Mouse (Mus musculus): ENCODE measurements around the gene Bcar3. TPM values are rescaled to one million over a fixed set of nuclear protein-coding genes. Genes with fewer than 3 reads are reported as not detected.

The Bcar3 gene
- polyA plus RNA-seq, 1 experiment from 2014 or later: 14.9 TPM

DNA sequence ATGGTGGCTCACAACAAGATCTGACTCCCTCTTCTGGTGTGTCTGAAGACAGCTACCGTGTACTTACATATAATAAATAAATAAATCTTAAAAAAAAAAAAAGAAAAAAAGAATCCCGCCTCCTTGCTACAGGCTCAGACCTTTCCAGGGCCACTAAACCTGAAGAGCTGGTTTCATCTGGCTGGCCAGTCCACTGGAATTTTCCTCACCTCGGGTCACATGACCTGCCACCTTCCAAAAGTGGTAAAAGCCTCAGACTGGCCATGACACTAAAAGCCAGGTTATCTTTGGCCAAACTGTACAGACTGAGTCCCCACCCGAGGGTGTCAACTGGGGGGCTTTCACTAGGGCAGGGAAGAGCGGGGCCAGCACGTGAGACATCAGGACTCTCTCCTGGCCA lies 29.9 kb downstream of the Bcar3 start:
- Histone ChIP-seq H3K4me3 (ENCODE audit: low read depth, low read length) (no peak overlapping the region), H3K4me2 (ENCODE audit: low read depth) (no peak overlapping the region), H3K9me3 (ENCODE audit: control insufficient read depth, low read length) (no peaks in the 10 kb centered on the region), H3K27ac (ENCODE audit: low read depth, low read length) (no peak overlapping the region), H3K36me3 (ENCODE audit: control insufficient read depth, insufficient read depth, low read length) (no peaks in the 10 kb centered on the region), H3K4me1 (ENCODE audit: control insufficient read depth, insufficient read depth, low read length) (no peaks in the 10 kb centered on the region), H3K9ac (ENCODE audit: low read length) (no peak overlapping the region), H3K27me3 (ENCODE audit: control insufficient read depth, insufficient read depth, low read length) (no peaks in the 10 kb centered on the region)
- DNase-seq (ENCODE audit: low spot score) (no peak), ATAC-seq (ENCODE audit: insufficient read depth, low FRiP score, low TSS enrichment) (no peak)
- 87% methylated on average over 6 of the region's 6 CpGs for WGBS

DNA sequence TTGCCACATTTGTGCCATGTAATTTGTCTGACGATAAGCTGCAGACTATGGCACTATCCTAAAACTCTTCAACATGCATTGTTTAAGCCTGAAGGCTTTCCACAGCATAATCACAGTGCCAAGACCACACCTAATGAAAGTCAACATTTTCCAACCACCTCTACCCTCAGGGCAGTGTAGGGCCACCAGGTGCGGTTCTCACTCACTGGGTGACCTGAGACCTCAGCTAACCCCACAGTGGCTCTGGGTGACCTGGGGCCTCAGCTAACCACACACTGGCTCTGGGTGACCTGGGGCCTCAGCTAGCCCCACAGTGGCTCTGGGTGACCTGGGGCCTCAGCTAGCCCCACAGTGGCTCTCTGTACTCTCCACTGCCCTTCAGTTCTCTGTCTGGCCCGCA lies 30.6 kb downstream of the Bcar3 start:
- no peak for DNase-seq (ENCODE audit: low spot score)
- 89% methylated on average over 3 of the region's 3 CpGs for WGBS
- no peak overlapping the region for H3K27ac ChIP-seq (ENCODE audit: low read depth, low read length)
- no peaks in the 10 kb centered on the region for H3K9me3 ChIP-seq (ENCODE audit: control insufficient read depth, low read length)
- no peak overlapping the region for H3K9ac ChIP-seq (ENCODE audit: low read length)
- H3K4me2 ChIP-seq (ENCODE audit: low read depth): no peak overlapping the region
- no peaks in the 10 kb centered on the region for H3K4me1 ChIP-seq (ENCODE audit: control insufficient read depth, insufficient read depth, low read length)
- H3K36me3 ChIP-seq (ENCODE audit: control insufficient read depth, insufficient read depth, low read length): no peaks in the 10 kb centered on the region
- no peak for ATAC-seq (ENCODE audit: insufficient read depth, low FRiP score, low TSS enrichment)
- H3K4me3 ChIP-seq (ENCODE audit: low read depth, low read length): no peak overlapping the region
- no peaks in the 10 kb centered on the region for H3K27me3 ChIP-seq (ENCODE audit: control insufficient read depth, insufficient read depth, low read length)

DNA sequence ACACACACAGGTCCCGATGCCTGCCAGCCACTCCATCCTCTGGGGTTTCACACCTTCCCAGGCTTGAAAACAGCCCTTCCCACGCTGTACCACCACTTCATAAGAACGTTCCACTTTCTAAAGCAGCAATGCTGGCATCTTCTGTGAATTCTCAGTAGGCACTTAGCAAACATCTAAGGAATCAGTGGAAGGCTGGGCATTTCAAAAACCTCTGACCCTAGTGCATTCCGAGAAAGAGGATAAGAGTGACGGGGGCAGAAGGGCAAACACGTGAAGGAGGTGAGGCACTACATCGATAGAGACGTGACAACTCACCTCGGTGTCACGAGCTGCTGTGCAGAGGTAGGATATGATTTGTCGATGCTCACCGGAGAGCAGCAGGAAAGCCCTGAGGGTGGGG lies 36.5 kb downstream of the Bcar3 start:
- Histone ChIP-seq H3K4me2 (ENCODE audit: low read depth) (no peak overlapping the region), H3K27ac (ENCODE audit: low read depth, low read length) (no peak overlapping the region), H3K9ac (ENCODE audit: low read length) (no peak overlapping the region), H3K27me3 (ENCODE audit: control insufficient read depth, insufficient read depth, low read length) (no peaks in the 10 kb centered on the region), H3K9me3 (ENCODE audit: control insufficient read depth, low read length) (no peaks in the 10 kb centered on the region), H3K4me1 (ENCODE audit: control insufficient read depth, insufficient read depth, low read length) (0 out of 2 replicates have a peak, but pooled peaks cover 2% of the 10 kb centered on the region), H3K4me3 (ENCODE audit: low read depth, low read length) (no peak overlapping the region), H3K36me3 (ENCODE audit: control insufficient read depth, insufficient read depth, low read length) (no peaks in the 10 kb centered on the region)
- no peak for DNase-seq (ENCODE audit: low spot score)
- no peak for ATAC-seq (ENCODE audit: insufficient read depth, low FRiP score, low TSS enrichment)
- WGBS: 83% methylated on average over 12 of the region's 12 CpGs

- Histone ChIP-seq H3K9ac (ENCODE audit: low read length) (no peak overlapping the region), H3K9me3 (ENCODE audit: control insufficient read depth, low read length) (no peaks in the 10 kb centered on the region), H3K4me1 (ENCODE audit: control insufficient read depth, insufficient read depth, low read length) (0 out of 2 replicates have a peak, but pooled peaks cover 2% of the 10 kb centered on the region), H3K36me3 (ENCODE audit: control insufficient read depth, insufficient read depth, low read length) (no peaks in the 10 kb centered on the region), H3K27ac (ENCODE audit: low read depth, low read length) (no peak overlapping the region), H3K27me3 (ENCODE audit: control insufficient read depth, insufficient read depth, low read length) (no peaks in the 10 kb centered on the region), H3K4me3 (ENCODE audit: low read depth, low read length) (no peak overlapping the region), H3K4me2 (ENCODE audit: low read depth) (no peak overlapping the region)
- no peak for ATAC-seq (ENCODE audit: insufficient read depth, low FRiP score, low TSS enrichment)
- 23% methylated on average over 4 of the region's 4 CpGs for WGBS
- no peak for DNase-seq (ENCODE audit: low spot score)
Measured at GRCm38 (mm10) chr3:122333493-122333892, 39.6 kb downstream of the Bcar3 start.

DNA sequence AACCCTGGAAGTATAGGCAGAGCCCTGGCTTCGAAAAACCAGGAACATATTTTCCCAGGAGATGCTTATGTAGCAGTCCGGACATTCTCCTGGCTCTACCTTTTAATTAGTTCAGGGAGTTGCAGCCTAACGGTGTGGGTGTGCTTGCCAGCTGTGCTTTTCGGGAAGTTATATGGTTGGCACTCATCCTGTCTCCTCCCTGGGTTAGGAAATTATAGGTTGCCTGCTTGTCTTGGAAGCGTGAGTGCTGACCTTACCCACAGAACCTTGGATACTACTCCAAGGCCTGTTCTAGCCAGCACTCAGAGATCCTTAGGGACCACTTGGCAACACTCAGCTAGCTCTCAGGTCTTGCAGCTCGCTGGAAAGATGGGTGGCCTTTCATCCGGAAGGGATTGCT lies 40.0 kb downstream of the Bcar3 start:
- H3K4me2 ChIP-seq (ENCODE audit: low read depth): no peak overlapping the region
- H3K9ac ChIP-seq (ENCODE audit: low read length): no peak overlapping the region
- 0 out of 2 replicates have a peak, but pooled peaks cover 2% of the 10 kb centered on the region for H3K4me1 ChIP-seq (ENCODE audit: control insufficient read depth, insufficient read depth, low read length)
- WGBS: 51% methylated on average over 7 of the region's 7 CpGs
- H3K36me3 ChIP-seq (ENCODE audit: control insufficient read depth, insufficient read depth, low read length): no peaks in the 10 kb centered on the region
- H3K27me3 ChIP-seq (ENCODE audit: control insufficient read depth, insufficient read depth, low read length): no peaks in the 10 kb centered on the region
- no peak overlapping the region for H3K27ac ChIP-seq (ENCODE audit: low read depth, low read length)
- DNase-seq (ENCODE audit: low spot score) (no peak), ATAC-seq (ENCODE audit: insufficient read depth, low FRiP score, low TSS enrichment) (no peak)
- H3K9me3 ChIP-seq (ENCODE audit: control insufficient read depth, low read length): no peaks in the 10 kb centered on the region
- no peak overlapping the region for H3K4me3 ChIP-seq (ENCODE audit: low read depth, low read length)

GRCm38 (mm10) chr3:122334375-122334774 lies 40.4 kb downstream of the Bcar3 start:
- H3K4me2 ChIP-seq (ENCODE audit: low read depth): no peak overlapping the region
- H3K4me1 ChIP-seq (ENCODE audit: control insufficient read depth, insufficient read depth, low read length): 0 out of 2 replicates have a peak, but pooled peaks cover 2% of the 10 kb centered on the region
- H3K9me3 ChIP-seq (ENCODE audit: control insufficient read depth, low read length): no peaks in the 10 kb centered on the region
- DNase-seq (ENCODE audit: low spot score) (no peak), ATAC-seq (ENCODE audit: insufficient read depth, low FRiP score, low TSS enrichment) (no peak)
- H3K36me3 ChIP-seq (ENCODE audit: control insufficient read depth, insufficient read depth, low read length): no peaks in the 10 kb centered on the region
- WGBS: 79% methylated on average over 7 of the region's 7 CpGs
- no peak overlapping the region for H3K4me3 ChIP-seq (ENCODE audit: low read depth, low read length)
- no peaks in the 10 kb centered on the region for H3K27me3 ChIP-seq (ENCODE audit: control insufficient read depth, insufficient read depth, low read length)
- H3K27ac ChIP-seq (ENCODE audit: low read depth, low read length): no peak overlapping the region
- H3K9ac ChIP-seq (ENCODE audit: low read length): no peak overlapping the region

DNA sequence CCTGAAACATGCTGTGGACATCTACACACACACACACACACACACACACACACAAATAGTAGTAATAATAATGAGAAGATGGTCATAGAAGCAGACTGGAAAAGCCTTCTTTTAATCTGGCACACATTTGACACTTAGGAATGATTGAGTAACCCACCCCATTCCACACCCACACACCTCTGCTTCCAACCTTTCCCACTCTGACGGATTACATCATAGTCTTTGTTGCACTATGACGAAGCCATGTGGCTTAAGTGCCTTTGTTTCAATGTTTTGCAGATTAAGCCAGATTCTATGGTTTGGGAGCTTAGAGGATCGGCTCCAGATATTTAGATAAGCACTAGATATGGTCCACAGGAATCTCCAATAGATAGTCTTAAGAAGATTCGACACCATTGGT lies 42.1 kb downstream of the Bcar3 start:
- no peaks in the 10 kb centered on the region for H3K27me3 ChIP-seq (ENCODE audit: control insufficient read depth, insufficient read depth, low read length)
- H3K27ac ChIP-seq (ENCODE audit: low read depth, low read length): no peak overlapping the region
- H3K9ac ChIP-seq (ENCODE audit: low read length): no peak overlapping the region
- H3K4me3 ChIP-seq (ENCODE audit: low read depth, low read length): no peak overlapping the region
- 91% methylated on average over 4 of the region's 4 CpGs for WGBS
- no peaks in the 10 kb centered on the region for H3K36me3 ChIP-seq (ENCODE audit: control insufficient read depth, insufficient read depth, low read length)
- no peak overlapping the region for H3K4me2 ChIP-seq (ENCODE audit: low read depth)
- no peaks in the 10 kb centered on the region for H3K9me3 ChIP-seq (ENCODE audit: control insufficient read depth, low read length)
- 0 out of 2 replicates have a peak, but pooled peaks cover 2% of the 10 kb centered on the region for H3K4me1 ChIP-seq (ENCODE audit: control insufficient read depth, insufficient read depth, low read length)
- ATAC-seq (ENCODE audit: insufficient read depth, low FRiP score, low TSS enrichment) (no peak), DNase-seq (ENCODE audit: low spot score) (no peak)

DNA sequence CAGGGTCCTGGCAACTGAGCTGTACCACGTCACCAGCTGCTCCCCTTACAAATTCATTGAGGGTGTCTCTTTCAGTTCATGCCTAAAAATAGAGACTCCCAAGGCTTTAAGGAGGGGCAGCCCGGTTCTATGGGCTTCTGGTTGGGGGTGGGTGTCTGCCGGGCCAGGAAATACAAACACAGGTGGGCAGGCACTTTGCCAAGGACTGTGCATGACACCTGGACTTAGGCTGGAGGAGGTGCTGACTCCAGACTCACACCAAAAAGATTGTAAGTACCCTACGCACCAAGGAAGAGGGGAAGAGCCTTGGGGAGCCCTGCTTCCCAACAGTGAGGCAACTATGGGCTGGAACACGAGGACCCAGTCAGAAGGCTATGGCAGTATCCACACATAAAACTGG lies 44.1 kb downstream of the Bcar3 start:
- no peaks in the 10 kb centered on the region for H3K27me3 ChIP-seq (ENCODE audit: control insufficient read depth, insufficient read depth, low read length)
- H3K4me1 ChIP-seq (ENCODE audit: control insufficient read depth, insufficient read depth, low read length): 0 out of 2 replicates have a peak, but pooled peaks cover 2% of the 10 kb centered on the region
- WGBS: 81% methylated on average over 5 of the region's 5 CpGs
- DNase-seq (ENCODE audit: low spot score) (no peak), ATAC-seq (ENCODE audit: insufficient read depth, low FRiP score, low TSS enrichment) (no peak)
- no peak overlapping the region for H3K4me3 ChIP-seq (ENCODE audit: low read depth, low read length)
- H3K4me2 ChIP-seq (ENCODE audit: low read depth): no peak overlapping the region
- no peaks in the 10 kb centered on the region for H3K9me3 ChIP-seq (ENCODE audit: control insufficient read depth, low read length)
- H3K27ac ChIP-seq (ENCODE audit: low read depth, low read length): no peak overlapping the region
- H3K36me3 ChIP-seq (ENCODE audit: control insufficient read depth, insufficient read depth, low read length): no peaks in the 10 kb centered on the region
- H3K9ac ChIP-seq (ENCODE audit: low read length): no peak overlapping the region

DNA sequence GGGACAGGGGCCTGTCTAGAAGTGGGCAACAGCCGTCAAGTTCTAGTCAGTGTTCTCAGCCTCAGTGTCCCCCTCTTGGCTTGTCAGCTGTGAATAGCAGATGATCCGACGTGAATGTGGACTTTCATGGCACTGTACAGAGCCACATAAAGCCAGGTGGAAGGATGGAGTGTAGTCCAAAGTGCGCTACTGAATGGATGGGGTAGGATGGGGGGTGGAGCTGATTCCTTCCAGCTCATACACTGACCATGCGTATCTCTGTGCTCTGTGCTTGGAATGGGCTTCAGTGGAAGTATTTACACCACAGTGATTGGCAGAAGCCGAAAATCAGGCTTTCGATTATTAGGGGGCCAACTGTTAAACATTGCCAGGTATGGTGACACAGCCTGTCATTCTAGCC lies 45.0 kb downstream of the Bcar3 start:
- H3K27me3 ChIP-seq (ENCODE audit: control insufficient read depth, insufficient read depth, low read length): no peaks in the 10 kb centered on the region
- no peak overlapping the region for H3K27ac ChIP-seq (ENCODE audit: low read depth, low read length)
- no peaks in the 10 kb centered on the region for H3K9me3 ChIP-seq (ENCODE audit: control insufficient read depth, low read length)
- no peaks in the 10 kb centered on the region for H3K36me3 ChIP-seq (ENCODE audit: control insufficient read depth, insufficient read depth, low read length)
- no peak overlapping the region for H3K9ac ChIP-seq (ENCODE audit: low read length)
- ATAC-seq (ENCODE audit: insufficient read depth, low FRiP score, low TSS enrichment) (no peak), DNase-seq (ENCODE audit: low spot score) (no peak)
- no peak overlapping the region for H3K4me2 ChIP-seq (ENCODE audit: low read depth)
- no peak overlapping the region for H3K4me3 ChIP-seq (ENCODE audit: low read depth, low read length)
- 0 out of 2 replicates have a peak, but pooled peaks cover 1% of the 10 kb centered on the region for H3K4me1 ChIP-seq (ENCODE audit: control insufficient read depth, insufficient read depth, low read length)
- WGBS: 94% methylated on average over 7 of the region's 7 CpGs

All from neural tube, embryonic 11.5 days (tissue).